Mouse (Mus musculus) forelimb bud, embryonic 11.5 days (tissue): ENCODE results near the gene Spink4.
A peak's percentile ranks its signal among the peaks of the same experiment; 100 is the strongest.
"Not testable (repeated sequence)": the region's sequence is repeated elsewhere in the genome, so short reads cannot be mapped to it uniquely, and the experiment has no call there.

Experiments
- DNase-seq: peaks from one replicate; pipeline ENCODE4 v3.0.0-alpha.2; 2012; ENCODE audit warnings: low read depth, low spot score

Spink4 gene

GRCm38 (mm10) chr4:40900612-40901011 is 19.2 kb upstream of the Spink4 start:
- DNase-seq, result no peak

GRCm38 (mm10) chr4:40906298-40906697 is 13.6 kb upstream of the Spink4 start:
- DNase-seq, result no peak

- DNase-seq, result no peak
Measured at GRCm38 (mm10) chr4:40908261-40908969, 11.4 kb upstream of the Spink4 start.

DNA sequence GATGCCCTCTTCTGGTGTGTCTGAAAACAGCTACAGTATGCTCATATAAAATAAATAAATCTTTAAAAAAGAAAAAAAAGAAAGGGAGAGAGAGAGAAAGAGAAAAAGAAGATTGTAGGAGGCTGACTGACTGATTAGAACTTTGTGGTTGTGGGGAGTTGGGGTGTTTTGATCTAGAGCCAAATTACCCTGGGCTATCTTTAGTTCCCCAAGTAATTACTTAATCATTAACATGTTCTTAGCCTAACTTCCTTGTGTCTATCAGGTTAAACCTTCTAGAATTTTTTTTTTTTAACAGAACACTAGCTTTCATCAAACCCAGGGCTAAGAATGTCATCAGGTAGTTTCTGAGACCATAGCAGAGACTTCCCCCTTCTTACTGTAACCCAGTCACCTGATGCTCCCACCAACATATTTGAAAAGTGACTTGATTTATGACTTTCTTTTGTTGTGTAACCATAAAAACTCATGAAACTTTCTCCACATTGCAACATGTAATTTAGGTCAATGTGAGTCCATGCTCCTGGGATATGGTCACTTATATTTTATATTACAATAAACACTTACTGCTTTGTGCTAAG is 5.5 kb upstream of the Spink4 start:
- no peak for DNase-seq

- DNase-seq, result no peak
Measured at GRCm38 (mm10) chr4:40915947-40916346, 3.9 kb upstream of the Spink4 start.

- DNase-seq, result no peak
Measured at GRCm38 (mm10) chr4:40916592-40917155, 3.2 kb upstream of the Spink4 start.

GRCm38 (mm10) chr4:40920576-40920975 is 724 bp downstream of the Spink4 start:
- DNase-seq, result no peak

DNA sequence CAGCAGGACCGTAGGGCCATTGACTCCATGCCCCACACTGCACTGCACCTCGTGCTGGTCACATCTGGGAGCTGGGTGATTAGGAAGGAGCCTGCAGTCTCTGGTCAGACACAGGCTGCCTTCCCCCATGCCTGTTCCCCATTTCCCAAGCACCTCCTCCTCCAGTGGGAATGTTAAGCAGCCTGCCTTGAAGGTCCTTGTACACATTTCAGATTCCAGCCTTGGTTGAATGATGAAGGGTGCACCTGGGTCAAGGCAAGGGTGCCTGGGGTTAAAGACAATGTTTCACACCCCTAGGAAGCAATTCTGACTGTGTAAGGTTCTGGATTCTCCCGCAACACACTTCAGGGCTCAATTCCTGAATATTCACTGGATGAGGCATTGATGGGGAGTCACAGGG is 1.4 kb downstream of the Spink4 start:
- no peak for DNase-seq

DNA sequence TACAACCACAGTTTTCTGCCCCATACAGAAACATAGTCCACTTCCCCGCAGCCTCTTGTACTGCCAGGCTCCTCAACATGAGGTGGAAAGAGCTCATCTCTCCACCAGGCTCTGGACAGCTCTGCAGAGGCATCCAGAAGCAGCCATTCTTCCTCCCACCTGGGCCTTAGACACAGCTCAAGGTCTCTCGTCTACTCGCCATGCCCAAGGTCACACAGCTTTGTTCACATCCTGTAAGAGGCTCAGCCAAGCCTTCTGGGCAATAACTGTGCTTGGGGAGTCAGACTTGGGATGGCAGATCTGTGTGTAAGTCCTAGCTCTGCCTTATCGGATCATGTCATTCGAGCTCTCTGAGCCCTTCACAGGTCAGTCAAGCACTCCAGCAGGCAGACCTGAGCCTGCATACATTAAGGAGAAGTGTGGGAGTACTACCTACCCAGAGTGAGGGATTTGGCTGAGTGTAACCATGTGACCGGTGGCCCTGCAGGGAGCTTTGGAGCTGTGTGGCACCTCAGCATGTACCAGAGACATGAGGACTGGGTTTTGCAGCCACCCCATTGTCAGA is 3.3 kb downstream of the Spink4 start:
- DNase-seq, result no peak

GRCm38 (mm10) chr4:40925568-40925967 is 5.7 kb downstream of the Spink4 start:
- no peak for DNase-seq

DNA sequence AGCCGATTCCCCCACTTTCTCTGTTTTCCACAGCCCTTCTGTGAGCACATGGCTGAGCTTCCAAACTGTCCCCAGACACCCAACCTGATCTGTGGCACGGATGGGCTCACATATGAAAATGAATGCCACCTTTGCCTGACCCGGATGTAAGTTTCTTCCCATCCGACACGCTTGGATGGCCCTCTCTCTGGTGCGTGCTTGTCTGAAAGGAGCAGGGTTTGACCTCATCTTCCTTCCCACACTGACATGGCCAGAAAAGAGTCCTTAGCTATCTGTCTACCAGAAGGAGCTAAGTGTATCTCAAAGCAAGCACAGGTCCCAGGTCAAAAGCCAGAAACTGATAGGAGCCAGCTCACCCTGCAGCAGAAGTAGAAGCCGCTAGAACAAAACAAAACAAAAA is 9.2 kb downstream of the Spink4 start:
- DNase-seq, result no peak

DNA sequence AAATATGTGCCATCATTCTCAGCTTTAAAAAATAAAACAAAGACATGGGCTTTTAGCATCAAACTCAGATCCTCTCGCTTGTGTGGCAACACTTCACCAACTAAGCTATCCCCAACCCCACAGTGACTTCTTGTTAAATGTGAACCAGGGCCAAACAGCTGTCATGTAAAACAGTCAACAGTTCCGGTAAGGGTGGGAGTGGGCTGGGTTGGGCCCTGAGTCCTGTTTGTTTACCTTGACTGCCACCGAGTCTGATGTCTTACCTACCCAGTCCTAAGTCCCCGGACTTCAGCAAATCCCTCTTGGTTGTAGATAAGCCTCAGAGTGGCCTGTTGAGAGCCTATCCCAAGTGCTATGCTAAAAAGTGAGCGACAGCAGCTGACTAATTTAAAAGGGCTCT is 13.8 kb downstream of the Spink4 start:
- DNase-seq, result no peak

- DNase-seq, result not testable (repeated sequence)
Measured at GRCm38 (mm10) chr4:40934369-40934768, 14.5 kb downstream of the Spink4 start.

DNA sequence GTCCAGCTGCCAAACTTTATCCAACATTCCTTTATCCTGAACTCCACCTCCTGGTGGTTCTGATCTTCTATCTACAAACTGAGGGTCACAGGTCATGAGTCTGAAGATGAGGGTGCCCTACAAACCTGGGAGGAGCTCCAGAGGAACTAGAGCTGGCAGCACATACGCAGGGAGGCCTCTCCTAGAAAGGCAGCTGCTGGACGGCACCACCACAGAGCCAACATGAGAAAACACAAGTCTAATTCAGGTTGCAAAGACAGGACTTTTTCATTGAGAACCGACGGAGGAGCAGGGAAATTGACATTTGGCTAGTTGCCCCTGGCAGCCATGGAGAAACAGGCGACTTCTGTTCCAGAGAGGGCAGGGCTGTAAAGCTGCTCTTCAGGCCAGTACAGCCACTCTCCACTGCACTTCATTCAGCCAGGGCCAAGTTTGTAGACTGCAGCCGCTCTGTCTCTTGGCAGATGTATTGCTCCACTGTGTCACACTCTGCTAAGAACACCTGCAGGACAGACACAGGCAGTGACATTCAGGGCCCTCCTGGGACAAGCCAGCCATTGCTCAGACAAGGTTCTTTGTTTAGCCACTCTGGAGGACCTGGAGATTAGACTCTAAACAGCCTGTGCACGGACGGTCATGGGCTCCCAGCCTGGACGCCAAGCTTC is 16.5 kb downstream of the Spink4 start:
- DNase-seq, result no peak

GRCm38 (mm10) chr4:40938793-40939192 is 18.9 kb downstream of the Spink4 start:
- DNase-seq, result no peak

GRCm38 (mm10) chr4:40943651-40944050 is 23.8 kb downstream of the Spink4 start:
- no peak for DNase-seq

DNA sequence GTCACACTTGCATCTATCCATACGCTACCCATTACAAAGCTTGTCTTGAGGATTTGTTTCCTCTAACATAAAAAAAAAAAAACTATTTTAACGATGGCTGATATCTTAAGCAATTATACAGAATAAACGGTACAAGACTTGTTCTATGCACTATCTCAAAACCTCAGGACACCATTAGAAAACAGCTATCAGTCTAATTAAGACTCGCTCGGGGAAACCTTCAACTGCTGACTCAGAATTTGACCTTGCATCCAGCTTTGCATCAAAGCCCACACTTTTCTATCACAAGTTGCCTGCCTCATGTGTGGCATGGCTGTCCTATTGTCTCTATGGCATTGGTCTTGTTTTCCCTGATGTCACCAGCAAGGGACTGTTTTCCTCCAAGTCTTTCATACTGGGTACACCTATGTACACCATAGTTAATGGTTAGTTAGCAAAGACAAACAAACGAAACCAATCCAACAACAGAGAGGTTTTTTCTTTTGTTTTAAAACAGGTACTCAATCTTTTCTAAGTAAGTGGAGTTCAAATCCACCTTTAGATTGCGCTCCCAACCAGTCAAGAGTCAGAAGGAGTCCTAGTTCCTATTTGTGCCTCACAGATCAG is 26.8 kb downstream of the Spink4 start:
- no peak for DNase-seq

GRCm38 (mm10) chr4:40947565-40948159 is 27.8 kb downstream of the Spink4 start:
- DNase-seq, result no peak

DNA sequence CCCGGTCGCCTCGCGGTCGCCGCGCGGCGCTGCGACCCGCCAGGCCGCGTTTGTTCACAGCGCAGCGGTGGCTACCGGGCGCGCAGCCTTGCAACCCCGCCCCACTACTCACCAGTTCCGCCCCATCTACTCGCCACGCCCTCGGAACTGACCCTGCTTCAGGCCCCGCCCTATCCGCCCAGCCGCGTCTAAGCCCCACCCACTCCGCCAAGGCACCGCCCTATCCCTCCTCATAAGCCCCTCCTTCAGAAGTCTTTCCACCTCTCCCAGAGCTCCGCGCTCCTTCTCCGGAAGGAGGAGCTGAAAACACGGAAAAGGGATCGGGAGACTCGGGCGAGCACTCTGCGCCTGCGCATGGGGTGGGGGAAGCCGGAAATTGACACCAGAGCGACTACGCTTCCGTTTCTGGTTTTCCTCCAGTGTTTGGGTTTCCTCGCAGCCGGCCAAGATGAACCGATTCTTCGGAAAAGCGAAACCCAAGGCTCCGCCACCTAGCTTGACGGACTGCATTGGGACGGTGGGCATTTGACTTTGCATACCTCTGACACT is 28.4 kb downstream of the Spink4 start, which contains the start of the genes Bag1 and Chmp5:
Gene Bag1, minus strand, starts transcription at position 135 of the 549 bp plus-strand sequence.
Gene Chmp5, plus strand, starts transcription at position 248 of the 549 bp plus-strand sequence.
- DNase-seq, result peak; percentile 99

GRCm38 (mm10) chr4:40953521-40953920 is 33.7 kb downstream of the Spink4 start:
- DNase-seq, result no peak

GRCm38 (mm10) chr4:40955942-40956341 is 36.1 kb downstream of the Spink4 start:
- no peak for DNase-seq
